Mouse (Mus musculus): ENCODE results near the gene Adgrl3. TPM values are rescaled to one million over a fixed set of nuclear protein-coding genes. Genes with fewer than 3 reads are reported as not detected.

Gene Adgrl3
- polyA plus RNA-seq, 1 experiment from 2014 or later, result 11.9 TPM

DNA sequence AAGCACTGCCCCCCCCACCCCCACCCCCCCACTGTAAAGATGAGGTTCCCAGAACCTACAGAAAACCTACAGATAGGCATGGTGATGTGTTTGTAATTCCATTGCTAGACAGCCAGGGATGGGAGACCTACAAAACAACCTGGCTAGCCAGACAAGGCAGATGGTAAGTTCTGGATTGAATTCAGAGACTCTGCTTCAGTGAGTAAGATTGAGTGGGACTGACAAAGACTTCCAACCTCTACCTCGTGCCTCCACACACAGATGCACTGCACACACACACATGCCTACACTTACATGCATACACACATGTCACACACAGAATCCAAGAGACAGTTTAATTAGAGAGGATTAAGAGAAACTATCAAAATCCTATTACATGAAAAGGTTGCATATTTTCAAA is 544.4 kb downstream of the Adgrl3 start:
- 88% methylated on average over 1 of the region's 1 CpGs for WGBS
- H3K9me3 ChIP-seq, result no peaks in the 10 kb centered on the region
- no peak overlapping the region for H3K27ac ChIP-seq (replicated peaks)
- no peak overlapping the region for H3K4me3 ChIP-seq
- H3K4me1 ChIP-seq, result no peaks in the 10 kb centered on the region
- no peak for DNase-seq (ENCODE audit: low spot score)
- no peaks in the 10 kb centered on the region for H3K36me3 ChIP-seq (replicated peaks)
- no peaks in the 10 kb centered on the region for H3K27me3 ChIP-seq (replicated peaks; ENCODE audit: low read depth, poor library complexity, severe bottlenecking)

- Histone ChIP-seq H3K9me3 (no peaks in the 10 kb centered on the region), H3K27me3 (replicated peaks; ENCODE audit: low read depth, poor library complexity, severe bottlenecking) (no peaks in the 10 kb centered on the region), H3K36me3 (replicated peaks) (no peaks in the 10 kb centered on the region), H3K27ac (replicated peaks) (no peak overlapping the region), H3K4me3 (no peak overlapping the region), H3K4me1 (no peaks in the 10 kb centered on the region)
- DNase-seq (ENCODE audit: low spot score), result no peak
- WGBS, result 88% methylated on average over 1 of the region's 1 CpGs
Observed at GRCm38 (mm10) chr5:81566577-81566976, 546.6 kb downstream of the Adgrl3 start.

DNA sequence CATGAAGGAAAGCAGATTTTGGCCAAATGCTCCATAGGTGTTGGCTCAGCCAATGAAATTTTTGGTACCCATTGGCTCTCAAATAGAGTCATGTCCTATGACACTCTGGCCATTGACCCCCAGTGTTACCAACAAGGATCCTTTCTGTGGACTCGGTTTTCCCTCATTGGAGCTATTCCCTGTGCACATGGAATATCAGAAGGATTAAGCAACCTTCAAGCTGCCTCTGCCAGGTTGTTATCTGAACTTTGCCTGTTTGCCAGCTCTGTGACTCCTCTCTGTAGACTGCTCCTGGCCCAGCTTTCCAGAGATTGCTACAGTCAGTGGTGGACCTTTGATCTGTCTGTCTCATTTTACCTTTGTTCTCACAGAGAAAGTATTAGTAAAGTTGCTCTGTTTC is 548.8 kb downstream of the Adgrl3 start:
- WGBS, result 78% methylated on average over 1 of the region's 1 CpGs
- Histone ChIP-seq H3K27ac (replicated peaks) (no peak overlapping the region), H3K36me3 (replicated peaks) (no peaks in the 10 kb centered on the region)

DNA sequence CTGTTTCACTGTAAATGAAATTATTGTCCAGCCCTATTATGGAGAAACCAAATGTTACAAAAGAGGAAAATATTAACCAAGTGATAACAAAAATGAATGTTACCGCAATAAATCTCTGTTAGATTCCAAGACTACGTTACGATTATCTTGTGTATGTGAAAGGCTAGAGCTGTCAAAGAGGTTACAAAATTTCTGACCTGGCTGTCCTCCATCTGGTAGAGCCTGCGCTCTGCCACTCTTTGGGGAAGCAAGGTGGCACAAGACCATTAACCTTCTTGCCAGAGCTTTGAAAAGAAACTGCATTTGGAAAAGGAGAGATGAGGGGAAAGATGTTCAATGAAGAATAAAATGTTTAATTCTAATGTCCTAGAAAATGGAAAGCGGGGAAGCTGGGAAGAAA is 562.9 kb downstream of the Adgrl3 start:
- 91% methylated on average over 5 of the region's 5 CpGs for WGBS

More for the DNA sequence above, 548.8 kb downstream of the Adgrl3 start:
- Histone ChIP-seq H3K4me1 (no peaks in the 10 kb centered on the region), H3K4me3 (no peak overlapping the region), H3K27me3 (replicated peaks; ENCODE audit: low read depth, poor library complexity, severe bottlenecking) (no peaks in the 10 kb centered on the region), H3K9me3 (no peaks in the 10 kb centered on the region)
- no peak for DNase-seq (ENCODE audit: low spot score)

GRCm38 (mm10) chr5:81583425-81583824 is 563.5 kb downstream of the Adgrl3 start:
- WGBS, result 45% methylated on average over 3 of the region's 3 CpGs
- no peaks in the 10 kb centered on the region for H3K36me3 ChIP-seq (replicated peaks)
- no peaks in the 10 kb centered on the region for H3K27me3 ChIP-seq (replicated peaks; ENCODE audit: low read depth, poor library complexity, severe bottlenecking)
- H3K4me1 ChIP-seq, result no peaks in the 10 kb centered on the region
- no peak overlapping the region for H3K4me3 ChIP-seq
- no peak overlapping the region for H3K27ac ChIP-seq (replicated peaks)
- H3K9me3 ChIP-seq, result no peaks in the 10 kb centered on the region
- DNase-seq (ENCODE audit: low spot score), result no peak

More for the DNA sequence above, 562.9 kb downstream of the Adgrl3 start:
- Histone ChIP-seq H3K27ac (replicated peaks) (no peak overlapping the region), H3K4me1 (no peaks in the 10 kb centered on the region), H3K36me3 (replicated peaks) (no peaks in the 10 kb centered on the region), H3K4me3 (no peak overlapping the region), H3K27me3 (replicated peaks; ENCODE audit: low read depth, poor library complexity, severe bottlenecking) (no peaks in the 10 kb centered on the region), H3K9me3 (no peaks in the 10 kb centered on the region)
- DNase-seq (ENCODE audit: low spot score), result no peak

DNA sequence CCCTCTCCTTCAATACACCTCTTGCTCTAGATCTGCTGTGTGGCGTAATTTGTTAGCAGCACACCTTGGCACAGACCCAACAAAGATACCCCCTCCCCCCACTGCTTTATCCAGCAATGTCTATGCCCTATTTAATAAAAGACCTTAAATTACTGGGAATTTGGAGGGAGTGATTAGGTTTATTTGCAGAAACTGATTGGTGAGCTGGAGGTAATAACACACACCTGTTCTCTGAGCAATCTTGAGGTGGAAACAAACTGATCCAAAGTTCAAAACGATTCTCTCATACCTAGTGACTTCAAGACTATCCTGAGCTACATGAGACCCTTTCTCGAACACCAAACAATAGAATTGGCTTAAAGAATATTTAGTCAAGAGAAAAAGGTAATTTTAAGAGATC is 565.0 kb downstream of the Adgrl3 start:
- Histone ChIP-seq H3K9me3 (no peaks in the 10 kb centered on the region), H3K4me3 (no peak overlapping the region), H3K4me1 (no peaks in the 10 kb centered on the region), H3K27ac (replicated peaks) (no peak overlapping the region), H3K27me3 (replicated peaks; ENCODE audit: low read depth, poor library complexity, severe bottlenecking) (no peaks in the 10 kb centered on the region), H3K36me3 (replicated peaks) (no peaks in the 10 kb centered on the region)
- no peak for DNase-seq (ENCODE audit: low spot score)
- 86% methylated on average over 3 of the region's 3 CpGs for WGBS

GRCm38 (mm10) chr5:81590005-81590694 is 570.2 kb downstream of the Adgrl3 start:
- no peak overlapping the region for H3K4me3 ChIP-seq
- no peaks in the 10 kb centered on the region for H3K9me3 ChIP-seq
- no peaks in the 10 kb centered on the region for H3K36me3 ChIP-seq (replicated peaks)
- no peak overlapping the region for H3K27ac ChIP-seq (replicated peaks)
- peaks cover 7% of the 10 kb centered on the region; the same call in 1 of the 2 replicates for H3K4me1 ChIP-seq
- H3K27me3 ChIP-seq (replicated peaks; ENCODE audit: low read depth, poor library complexity, severe bottlenecking), result no peaks in the 10 kb centered on the region
- no peak for DNase-seq (ENCODE audit: low spot score)
- WGBS, result 84% methylated on average over 14 of the region's 14 CpGs

DNA sequence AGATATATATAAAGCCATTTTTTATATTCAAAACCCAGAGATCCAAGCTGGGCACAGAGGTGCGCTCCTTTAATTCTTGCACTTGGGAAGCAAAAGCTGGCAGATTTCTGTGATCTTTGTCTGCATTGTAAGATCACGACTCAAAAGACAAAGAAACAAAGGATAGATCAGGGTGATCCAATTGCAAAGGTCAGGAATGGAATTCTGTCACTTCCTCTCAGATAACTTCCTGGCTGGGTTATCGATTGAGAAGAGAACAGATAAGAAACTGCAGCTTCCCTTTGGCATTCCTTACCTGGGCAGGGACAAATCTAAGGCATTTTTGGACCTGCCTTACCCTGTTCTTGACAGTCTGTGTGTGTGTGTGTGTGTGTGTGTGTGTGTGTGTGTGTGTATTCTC is 571.5 kb downstream of the Adgrl3 start:
- no peaks in the 10 kb centered on the region for H3K27me3 ChIP-seq (replicated peaks; ENCODE audit: low read depth, poor library complexity, severe bottlenecking)
- WGBS, result 29% methylated on average over 3 of the region's 3 CpGs
- no peaks in the 10 kb centered on the region for H3K36me3 ChIP-seq (replicated peaks)
- no peak overlapping the region for H3K27ac ChIP-seq (replicated peaks)
- H3K4me3 ChIP-seq, result no peak overlapping the region
- peaks cover 7% of the 10 kb centered on the region; the same call in 1 of the 2 replicates for H3K4me1 ChIP-seq
- H3K9me3 ChIP-seq, result no peaks in the 10 kb centered on the region
- no peak for DNase-seq (ENCODE audit: low spot score)

DNA sequence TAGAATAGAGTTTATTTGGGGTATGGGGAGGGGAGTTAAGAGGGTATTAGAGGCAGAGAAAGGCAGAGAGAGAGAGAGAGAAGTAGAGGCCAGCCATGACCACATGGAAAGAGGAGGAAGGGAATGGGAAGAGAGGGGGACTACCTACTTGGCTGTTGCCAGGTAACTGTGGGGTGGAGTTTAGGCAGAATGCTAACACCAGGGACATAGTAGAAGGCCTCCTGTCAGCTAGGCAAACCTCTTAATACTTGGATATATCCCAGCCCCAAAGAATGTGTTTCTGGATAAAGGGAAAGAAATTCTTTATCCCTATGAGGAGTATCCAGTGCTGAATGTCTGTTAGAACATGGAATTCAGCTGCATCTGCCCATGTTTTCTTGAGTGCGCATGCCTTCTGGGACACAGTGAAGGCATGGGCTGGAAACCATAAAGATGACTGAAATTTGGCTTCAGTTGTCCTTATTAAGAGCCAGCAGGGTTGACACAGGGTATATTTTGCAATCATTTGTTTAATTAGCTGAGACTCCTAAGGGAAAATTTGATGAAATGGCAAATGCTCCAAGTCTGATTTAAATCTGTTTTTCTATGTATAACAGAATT is 573.6 kb downstream of the Adgrl3 start:
- no peaks in the 10 kb centered on the region for H3K9me3 ChIP-seq
- no peaks in the 10 kb centered on the region for H3K27me3 ChIP-seq (replicated peaks; ENCODE audit: low read depth, poor library complexity, severe bottlenecking)
- DNase-seq (ENCODE audit: low spot score), result no peak
- peaks cover 7% of the 10 kb centered on the region; the same call in 1 of the 2 replicates for H3K4me1 ChIP-seq
- H3K4me3 ChIP-seq, result no peak overlapping the region
- 90% methylated on average over 1 of the region's 1 CpGs for WGBS
- no peaks in the 10 kb centered on the region for H3K36me3 ChIP-seq (replicated peaks)
- H3K27ac ChIP-seq (replicated peaks), result no peak overlapping the region

GRCm38 (mm10) chr5:81598041-81598440 is 578.1 kb downstream of the Adgrl3 start:
- no peak overlapping the region for H3K27ac ChIP-seq (replicated peaks)
- DNase-seq (ENCODE audit: low spot score), result no peak
- H3K4me1 ChIP-seq, result no peaks in the 10 kb centered on the region
- no peaks in the 10 kb centered on the region for H3K9me3 ChIP-seq
- H3K27me3 ChIP-seq (replicated peaks; ENCODE audit: low read depth, poor library complexity, severe bottlenecking), result no peaks in the 10 kb centered on the region
- H3K4me3 ChIP-seq, result no peak overlapping the region
- no peaks in the 10 kb centered on the region for H3K36me3 ChIP-seq (replicated peaks)
- WGBS, result 63% methylated on average over 6 of the region's 6 CpGs

GRCm38 (mm10) chr5:81602889-81603288 is 583.0 kb downstream of the Adgrl3 start:
- no peaks in the 10 kb centered on the region for H3K36me3 ChIP-seq (replicated peaks)
- no peaks in the 10 kb centered on the region for H3K4me1 ChIP-seq
- no peak for DNase-seq (ENCODE audit: low spot score)
- no peaks in the 10 kb centered on the region for H3K9me3 ChIP-seq
- H3K27ac ChIP-seq (replicated peaks), result no peak overlapping the region
- WGBS, result 91% methylated on average over 4 of the region's 4 CpGs
- no peaks in the 10 kb centered on the region for H3K27me3 ChIP-seq (replicated peaks; ENCODE audit: low read depth, poor library complexity, severe bottlenecking)
- no peak overlapping the region for H3K4me3 ChIP-seq

GRCm38 (mm10) chr5:81605646-81606045 is 585.7 kb downstream of the Adgrl3 start:
- no peak for DNase-seq (ENCODE audit: low spot score)
- no peaks in the 10 kb centered on the region for H3K9me3 ChIP-seq
- no peaks in the 10 kb centered on the region for H3K27me3 ChIP-seq (replicated peaks; ENCODE audit: low read depth, poor library complexity, severe bottlenecking)
- WGBS, result 84% methylated on average over 1 of the region's 1 CpGs
- H3K4me3 ChIP-seq, result no peak overlapping the region
- H3K27ac ChIP-seq (replicated peaks), result no peak overlapping the region
- H3K4me1 ChIP-seq, result no peaks in the 10 kb centered on the region
- H3K36me3 ChIP-seq (replicated peaks), result no peaks in the 10 kb centered on the region

DNA sequence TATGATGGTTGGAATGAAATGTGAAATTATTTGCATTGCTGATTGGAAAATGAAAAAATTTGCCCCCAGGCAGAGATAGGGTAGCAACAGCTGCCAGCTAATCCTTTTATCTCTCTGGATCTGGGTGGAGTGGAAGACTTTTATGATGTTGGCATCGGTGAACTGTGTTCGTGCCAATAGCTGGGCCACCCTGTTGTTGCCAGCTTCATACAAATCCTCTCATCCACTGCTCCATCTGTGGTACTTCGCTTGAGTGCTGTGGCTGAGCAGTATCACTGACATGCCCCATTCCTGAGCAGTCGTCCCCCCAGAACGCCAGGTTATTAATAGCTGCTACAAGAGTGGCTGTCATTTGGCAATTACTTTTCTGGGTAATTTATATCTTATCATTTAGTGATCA is 590.3 kb downstream of the Adgrl3 start:
- Histone ChIP-seq H3K4me1 (no peaks in the 10 kb centered on the region), H3K9me3 (no peaks in the 10 kb centered on the region), H3K4me3 (no peak overlapping the region), H3K36me3 (replicated peaks) (no peaks in the 10 kb centered on the region), H3K27ac (replicated peaks) (no peak overlapping the region), H3K27me3 (replicated peaks; ENCODE audit: low read depth, poor library complexity, severe bottlenecking) (no peaks in the 10 kb centered on the region)
- WGBS, result 76% methylated on average over 5 of the region's 5 CpGs
- no peak for DNase-seq (ENCODE audit: low spot score)
